Mouse (Mus musculus) cerebellum, postnatal 36 days (tissue): ENCODE data around the gene Wipi2.

Source experiments
- DNase-seq, 2 experiments: peaks; one replicate each; pipeline ENCODE4 v3.0.0; 2021 to 2022; ENCODE audit warnings: mixed read lengths in 2 of 2

The Wipi2 gene

DNA sequence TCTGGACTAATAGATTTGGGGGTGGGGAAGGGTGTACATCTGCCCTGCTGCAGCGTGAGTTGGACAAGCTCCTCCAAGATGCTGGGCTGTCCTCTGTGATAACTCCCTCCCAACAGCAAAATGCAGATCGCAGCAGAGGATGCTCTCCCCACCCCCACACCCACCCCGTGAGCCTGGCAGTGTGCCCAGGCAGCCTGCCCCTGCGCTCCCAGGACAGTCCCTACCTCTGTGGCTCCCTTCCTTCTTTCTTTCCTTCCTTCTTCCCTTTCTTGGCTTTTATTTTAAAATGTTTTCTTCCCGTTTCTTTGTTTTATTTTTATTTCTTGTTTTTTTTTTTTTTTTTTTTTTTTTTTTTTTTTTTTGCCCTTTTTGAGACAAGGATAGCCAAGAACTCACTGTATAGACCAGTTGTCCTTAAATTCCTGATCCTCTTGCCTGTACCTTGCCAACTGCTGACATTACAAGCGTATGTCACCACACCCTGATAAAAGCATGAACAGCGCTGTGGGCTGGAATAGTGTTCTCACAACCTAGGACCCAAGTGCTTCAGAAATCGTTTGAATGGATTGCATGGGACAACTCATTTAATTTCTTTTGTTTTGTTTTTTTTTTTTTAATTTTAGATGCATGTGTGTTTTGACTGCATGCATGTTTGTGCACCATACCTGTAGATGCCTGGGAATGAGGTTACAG, 66.4 kb downstream of the Wipi2 start:
- peak; percentile 66 to 74 for DNase-seq

DNA sequence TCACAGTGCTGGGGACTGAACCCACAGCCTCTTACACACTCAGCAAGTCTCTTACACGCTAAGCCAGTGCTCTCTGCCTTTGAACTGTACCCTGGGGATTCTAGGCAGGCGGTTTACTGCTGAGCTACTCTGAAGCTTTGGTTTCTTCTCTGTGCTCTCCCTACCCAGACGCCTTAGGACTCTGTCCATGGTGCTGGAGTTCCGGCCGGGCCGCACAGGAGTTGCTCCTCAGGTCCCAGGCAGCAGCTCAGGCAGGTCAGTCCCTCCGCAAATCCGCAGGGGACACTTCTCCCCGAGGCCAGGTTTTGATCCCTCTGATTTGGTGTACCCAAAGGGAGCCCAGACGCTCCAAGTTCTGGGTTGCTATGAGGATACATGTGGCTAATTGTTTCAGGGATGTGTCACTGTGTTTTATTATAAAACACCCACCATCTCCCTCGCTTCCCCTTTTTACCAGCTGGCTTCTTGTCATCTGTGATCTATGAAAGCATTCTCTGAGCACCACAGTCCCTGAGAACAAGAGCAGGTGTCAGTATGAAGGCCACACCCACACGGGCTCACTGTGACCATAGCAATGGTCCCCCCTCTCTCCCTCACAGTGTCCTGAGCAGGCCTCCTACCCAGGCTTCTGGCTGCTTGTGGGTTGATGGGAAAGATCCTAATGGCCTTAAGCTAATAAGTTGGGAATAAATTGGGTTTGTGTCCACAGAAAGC, 67.3 kb downstream of the Wipi2 start:
- peak in 1 of 2 experiments; percentile 22 for DNase-seq

GRCm38 (mm10) chr5:142696258-142696657, 68.8 kb downstream of the Wipi2 start:
- peak in 1 of 2 experiments; percentile 52 for DNase-seq

- DNase-seq, result no peak
Observed at GRCm38 (mm10) chr5:142696865-142697264, 69.4 kb downstream of the Wipi2 start.

- no peak for DNase-seq
Observed at GRCm38 (mm10) chr5:142697742-142698141, 70.2 kb downstream of the Wipi2 start.

DNA sequence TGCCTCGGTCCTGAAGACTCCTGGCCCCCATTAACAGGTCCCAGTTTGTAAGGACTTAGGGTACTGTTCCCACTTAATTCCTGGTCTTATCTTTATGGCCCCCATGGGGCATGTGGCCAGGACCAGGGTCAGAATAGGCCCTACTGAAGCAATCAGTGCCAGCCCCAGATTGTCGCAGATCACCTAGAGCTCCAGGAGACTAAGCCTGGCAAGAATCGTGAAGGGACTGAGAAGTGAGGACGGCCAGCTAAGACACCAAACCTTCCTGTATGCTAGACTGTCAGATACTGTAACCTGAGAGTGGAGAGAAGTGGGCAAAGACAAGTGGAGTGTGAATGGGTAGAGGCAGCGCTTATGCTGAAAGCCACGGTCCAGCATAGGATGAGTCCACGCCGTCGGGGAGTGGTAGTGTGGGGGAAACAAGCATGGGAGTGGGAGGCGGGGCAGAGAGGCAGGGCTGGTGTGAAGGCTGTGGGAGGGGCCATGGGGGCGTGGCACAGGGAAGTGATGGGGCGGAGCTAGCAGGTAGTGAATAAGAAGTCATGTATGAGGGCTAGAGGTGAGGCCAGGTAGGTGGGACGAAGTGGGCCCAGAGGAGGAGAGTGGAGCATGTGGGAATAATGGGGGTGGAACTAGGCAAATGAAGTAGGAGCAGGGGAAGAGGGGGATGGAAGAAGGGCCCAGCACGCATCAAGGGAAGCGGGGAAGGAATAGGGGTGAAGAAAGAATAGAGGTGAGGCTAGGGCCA, 73.5 kb downstream of the Wipi2 start:
- peak; percentile 35 to 54 for DNase-seq

- DNase-seq, result peak; percentile 63 to 71
Observed at GRCm38 (mm10) chr5:142701651-142702510, 74.4 kb downstream of the Wipi2 start.

GRCm38 (mm10) chr5:142702511-142703138, 75.1 kb downstream of the Wipi2 start:
- DNase-seq, result peak in 1 of 2 experiments; percentile 34

DNA sequence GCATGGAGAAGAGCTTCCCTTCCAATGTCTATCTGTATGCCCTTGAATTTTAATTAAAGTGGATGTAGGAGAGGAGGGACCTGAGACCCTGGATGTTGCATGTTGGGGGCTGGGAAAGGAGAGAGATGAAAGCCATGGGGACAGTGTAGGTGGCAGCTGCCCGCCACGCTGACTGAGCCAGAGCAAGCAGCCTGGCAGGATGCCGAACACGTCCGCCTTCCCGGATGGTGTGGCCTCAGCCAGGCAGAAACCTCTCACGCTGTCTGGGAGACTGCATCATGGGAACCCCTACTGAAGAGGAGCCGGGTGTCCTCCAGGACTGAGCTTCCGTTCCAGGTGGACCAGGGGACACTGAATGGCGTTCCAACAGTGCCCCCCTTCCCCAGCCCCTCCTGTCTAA, 76.1 kb downstream of the Wipi2 start:
- peak; percentile 87 to 89 for DNase-seq

DNA sequence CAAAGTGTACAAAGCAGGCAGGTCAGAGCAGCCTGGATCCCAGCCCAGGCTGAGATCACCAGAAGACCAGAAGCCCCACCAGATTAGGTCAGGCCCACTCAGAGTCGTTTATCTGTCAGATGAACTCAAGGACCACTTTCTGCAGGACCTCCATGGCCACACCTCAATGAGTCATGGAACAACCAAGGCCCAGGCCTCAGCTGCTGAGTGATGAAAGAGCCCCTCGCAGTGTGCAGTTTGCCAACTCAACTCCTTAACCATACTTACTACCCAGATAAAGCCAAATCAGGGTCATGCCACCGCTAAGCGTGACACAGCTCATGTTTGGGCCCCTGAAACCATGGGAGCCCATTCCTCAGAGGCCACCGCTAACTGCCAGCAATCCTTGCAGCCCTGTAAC, 80.2 kb downstream of the Wipi2 start:
- DNase-seq, result no peak

DNA sequence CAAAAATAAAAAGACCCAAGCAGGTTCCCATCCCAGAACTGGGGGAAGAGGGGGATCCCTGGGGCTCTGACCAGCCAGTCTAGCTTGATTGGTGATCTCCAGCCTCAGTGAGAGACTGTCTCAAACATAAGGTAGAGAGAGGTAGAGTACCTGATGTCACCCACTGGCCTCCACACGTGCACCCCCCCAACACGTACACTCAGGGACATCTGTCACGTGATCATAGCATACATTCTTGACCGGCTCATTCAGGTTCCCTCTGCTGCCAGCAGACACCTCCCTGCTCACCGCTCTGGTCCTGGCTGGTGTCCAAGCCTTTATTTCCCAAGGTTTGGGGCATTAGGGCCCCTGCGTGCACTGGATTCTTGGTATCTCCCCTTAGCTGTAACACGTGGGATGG, 81.9 kb downstream of the Wipi2 start:
- no peak for DNase-seq

DNA sequence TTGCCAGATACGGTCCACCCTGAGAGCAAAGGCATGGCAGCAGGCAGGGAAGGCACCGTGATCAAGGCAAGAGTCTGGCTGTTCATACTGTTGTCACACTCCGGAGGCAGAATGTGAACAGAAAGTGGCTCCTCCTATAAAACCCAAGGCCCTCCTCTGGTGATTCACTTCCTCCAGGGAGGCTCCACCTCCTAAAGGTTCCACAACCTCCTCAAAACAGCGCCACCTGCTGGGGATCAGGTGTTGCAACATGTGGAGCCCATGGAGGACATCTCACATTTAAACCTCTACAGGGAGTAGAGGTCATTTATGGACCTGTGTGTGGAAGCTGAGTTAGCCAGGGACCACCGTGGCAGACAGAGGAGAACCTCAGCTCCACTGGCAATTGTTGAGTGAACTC, 84.9 kb downstream of the Wipi2 start:
- no peak for DNase-seq

DNA sequence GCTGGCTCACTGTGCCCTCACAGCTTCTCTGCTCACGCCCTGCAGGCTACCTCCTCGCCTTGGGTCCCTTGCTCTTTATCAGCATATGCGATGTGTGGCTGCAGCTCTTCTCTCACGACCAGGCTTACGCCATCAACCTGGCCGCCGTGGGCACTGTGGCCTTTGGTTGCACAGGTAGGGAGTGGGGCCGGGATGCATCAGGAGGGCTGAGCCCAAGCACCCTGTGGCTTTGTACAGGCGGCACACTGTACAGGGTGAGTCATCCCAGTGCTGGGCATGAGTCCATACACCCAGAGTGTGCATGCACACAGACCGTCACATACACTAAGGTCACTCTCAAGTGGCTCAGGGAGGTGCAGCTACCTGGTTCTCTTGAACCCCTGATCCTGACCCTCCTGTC, 86.5 kb downstream of the Wipi2 start:
- DNase-seq, result peak; percentile 75 to 79

DNA sequence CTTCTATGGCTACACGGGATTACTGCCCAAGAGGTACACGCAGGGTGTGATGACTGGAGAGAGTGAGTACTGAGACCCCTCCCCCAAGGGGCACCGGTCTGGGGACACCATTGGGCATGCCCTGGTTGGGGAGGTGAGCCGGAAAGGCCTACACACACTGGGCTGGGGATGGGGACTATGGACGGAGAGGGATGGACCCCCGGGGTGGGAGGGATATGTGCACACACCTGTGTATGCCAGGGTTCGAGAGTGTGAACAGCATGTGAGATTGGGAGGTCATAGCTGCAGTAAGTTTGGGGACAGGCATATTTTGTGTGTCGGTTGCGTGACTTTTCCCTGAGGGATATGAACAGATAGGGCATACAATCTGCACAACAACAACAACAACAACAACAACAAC, 87.6 kb downstream of the Wipi2 start:
- DNase-seq, result no peak

DNA sequence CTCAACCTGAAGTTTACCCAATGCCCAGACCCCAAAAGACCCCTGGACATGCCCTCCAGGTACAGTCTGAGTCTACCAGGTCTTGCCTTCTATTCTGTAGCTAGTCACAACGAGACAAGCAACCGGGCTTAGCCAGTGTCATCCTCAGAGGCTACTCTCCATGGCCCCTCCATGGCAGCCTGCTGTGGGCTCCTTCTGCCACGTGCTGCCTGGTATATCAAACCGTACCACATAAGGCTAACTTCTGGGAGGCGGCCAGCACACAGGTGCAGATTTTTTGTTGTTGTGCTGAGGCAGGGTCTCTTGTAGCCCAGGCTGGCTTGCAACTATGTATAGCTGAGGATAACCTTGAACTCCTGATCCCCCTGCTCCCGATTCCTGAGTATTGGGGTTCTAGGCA, 88.6 kb downstream of the Wipi2 start:
- peak; percentile 71 for DNase-seq

DNA sequence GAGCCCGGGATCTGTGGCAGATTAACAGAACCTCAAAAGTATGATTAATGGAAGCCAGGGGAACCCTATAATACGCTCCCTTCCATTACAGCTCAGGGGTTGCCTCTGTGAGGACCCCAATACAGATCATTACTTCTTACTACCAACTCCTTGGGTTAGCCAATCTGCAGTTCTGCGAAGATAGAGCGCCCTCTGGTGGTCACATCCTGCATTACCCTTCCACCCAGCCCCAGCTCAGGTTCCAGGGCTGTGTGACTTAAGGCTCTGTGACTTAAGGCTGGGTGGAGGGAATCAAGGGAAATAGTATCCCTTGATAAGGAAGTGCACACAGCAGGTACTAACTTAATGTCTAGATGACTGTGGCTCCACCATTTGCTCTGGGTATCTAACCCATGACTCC, 90.5 kb downstream of the Wipi2 start:
- peak; percentile 89 to 92 for DNase-seq

GRCm38 (mm10) chr5:142718486-142718885, 91.0 kb downstream of the Wipi2 start:
- no peak for DNase-seq

DNA sequence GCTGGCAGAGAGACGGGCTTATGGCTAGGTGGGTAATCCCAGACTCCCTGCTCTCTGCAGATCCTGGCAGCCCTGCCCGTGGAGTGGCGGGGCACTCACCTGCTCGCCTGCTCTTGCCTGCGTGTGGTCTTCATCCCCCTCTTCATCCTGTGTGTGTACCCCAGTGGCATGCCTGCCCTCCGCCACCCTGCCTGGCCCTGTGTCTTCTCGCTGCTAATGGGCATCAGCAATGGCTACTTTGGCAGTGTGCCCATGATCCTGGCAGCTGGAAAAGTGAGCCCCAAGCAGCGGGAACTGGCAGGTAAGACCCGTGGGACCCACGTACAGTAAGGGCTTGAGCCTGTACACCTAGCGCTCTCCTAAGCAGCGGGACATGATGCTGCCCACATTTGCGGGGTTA, 92.4 kb downstream of the Wipi2 start:
- peak in 1 of 2 experiments; percentile 3 for DNase-seq
